Mouse (Mus musculus) C2C12 (cell line): Measurements from ENCODE around the gene Arl4c.

ENCODE experiments used
- CTCF ChIP-seq: IDR thresholded peaks from one replicate; pipeline ENCODE4 v1.5.1; 2011; ENCODE audit not compliant: control insufficient read depth, insufficient read depth, insufficient read length
- MYOD1 ChIP-seq: IDR thresholded peaks from one replicate; pipeline ENCODE4 v1.6.1; 2011; ENCODE audit warnings: low read depth; ENCODE audit not compliant: control insufficient read depth, insufficient read length
- MYOG ChIP-seq: IDR thresholded peaks from one replicate; pipeline ENCODE4 v1.6.1; 2011; ENCODE audit not compliant: control insufficient read depth, insufficient read length; ENCODE audit errors: extremely low read depth

DNA sequence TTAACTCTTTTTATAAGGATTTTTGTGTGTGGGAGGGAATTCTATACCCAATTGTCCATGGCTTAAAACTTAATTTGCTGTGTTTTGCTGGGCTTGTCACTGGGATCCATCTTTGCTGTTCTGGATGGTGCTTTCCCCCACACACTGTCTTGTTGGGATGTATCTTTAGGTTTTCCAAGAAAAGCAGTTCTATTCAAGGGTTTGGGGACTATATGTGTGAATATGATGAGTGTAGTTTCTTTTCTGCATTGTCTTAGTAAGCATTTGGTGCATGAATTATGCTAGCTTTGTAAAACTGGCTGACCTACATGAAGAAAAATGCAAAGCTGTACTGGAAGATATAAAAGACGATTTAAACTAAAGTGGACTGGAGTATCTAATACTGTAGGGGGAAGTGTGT, 23.7 kb upstream of the Arl4c start:
- TF ChIP-seq MYOD1 (no peak), CTCF (no peak), MYOG (no peak)
